Mouse (Mus musculus) CH12.LX (cell line): Measurements from ENCODE around the gene Hic1. TPM values are rescaled to one million over a fixed set of nuclear protein-coding genes. Genes with fewer than 3 reads are reported as not detected.

Experiments used
- DNase-seq: peaks from one replicate; pipeline ENCODE4 v3.0.0-alpha.2; 2013; ENCODE audit errors: extremely low read depth
- H3K27ac ChIP-seq: 2 replicates; pipeline ENCODE4 v1.5.1; 2012; ENCODE audit warnings: low read depth, mild to moderate bottlenecking, control low read depth, moderate library complexity; ENCODE audit not compliant: insufficient read depth
- H3K27me3 ChIP-seq: replicated peaks from 2 replicates; pipeline ENCODE3; 2012; ENCODE audit warnings: inconsistent platforms
- H3K36me3 ChIP-seq, 2 experiments: replicated peaks in 1 of 2; 2 replicates each; pipeline versions ENCODE3 to v1.6.1; 2012; ENCODE audit warnings: inconsistent platforms in 1 of 2, low read length in 1 of 2, mild to moderate bottlenecking in 1 of 2, mixed read lengths in 1 of 2, moderate library complexity in 1 of 2; ENCODE audit not compliant: control insufficient read depth in 1 of 2, insufficient read depth in 1 of 2
- H3K4me1 ChIP-seq, 2 experiments: 2 replicates each; pipeline ENCODE4 v1.6.1; 2012; ENCODE audit warnings: inconsistent platforms in 1 of 2, moderate library complexity in 1 of 2; ENCODE audit not compliant: insufficient read depth in 2 of 2, control insufficient read depth in 1 of 2
- H3K4me2 ChIP-seq: 2 replicates; pipeline ENCODE4 v1.6.1; 2012; ENCODE audit warnings: low read depth, mild to moderate bottlenecking, control low read depth; ENCODE audit not compliant: poor library complexity, insufficient read depth, severe bottlenecking
- H3K4me3 ChIP-seq, 3 experiments: fragments of 150-350 bp in 1 of 3; sonication (generic) in 1 of 3; replicated peaks in 1 of 3; 2 replicates each; pipeline versions ENCODE3 to v1.5.1; 2011 to 2012; ENCODE audit warnings: low read depth in 2 of 3, low read length in 2 of 3, mild to moderate bottlenecking in 2 of 3, moderate library complexity in 2 of 3, control low read depth in 1 of 3, improper control_type of control experiment in 1 of 3, inconsistent platforms in 1 of 3, mixed read lengths in 1 of 3; ENCODE audit not compliant: poor library complexity in 1 of 3
- H3K79me2 ChIP-seq: replicated peaks from 2 replicates; pipeline ENCODE4 v1.6.1; 2012; ENCODE audit warnings: mild to moderate bottlenecking, moderate library complexity; ENCODE audit not compliant: control insufficient read depth, poor library complexity, insufficient read depth, severe bottlenecking; ENCODE audit errors: extremely low read depth
- H3K9ac ChIP-seq: 2 replicates; pipeline ENCODE4 v1.6.1; 2012; ENCODE audit warnings: low read depth, mild to moderate bottlenecking, control low read depth, moderate library complexity; ENCODE audit not compliant: insufficient read depth
- H3K9me3 ChIP-seq: replicated peaks from 2 replicates; pipeline ENCODE3; 2012; ENCODE audit warnings: low read length, inconsistent platforms, mixed read lengths
- BHLHE40 ChIP-seq: IDR thresholded peaks from 2 replicates; pipeline ENCODE4 v1.6.1; 2011; ENCODE audit warnings: mild to moderate bottlenecking, low read depth, low read length, improper control_type of control experiment
- CHD1 ChIP-seq: IDR thresholded peaks from 2 replicates; pipeline ENCODE4 v1.6.1; 2012; ENCODE audit warnings: low read depth, low read length, improper control_type of control experiment, inconsistent platforms
- CHD2 ChIP-seq: IDR thresholded peaks from 2 replicates; pipeline ENCODE4 v1.6.1; 2011; ENCODE audit warnings: low read length, improper control_type of control experiment
- ETS1 ChIP-seq: conservative IDR thresholded peaks from 2 replicates; pipeline ENCODE4 v1.6.1; 2012; ENCODE audit warnings: low read depth, mild to moderate bottlenecking, inconsistent platforms, low read length, improper control_type of control experiment, moderate library complexity
- GABPA ChIP-seq: IDR thresholded peaks from 2 replicates; pipeline ENCODE4 v1.6.1; 2012; ENCODE audit warnings: low read depth, low read length, improper control_type of control experiment, inconsistent platforms; ENCODE audit not compliant: insufficient replicate concordance
- HCFC1 ChIP-seq: IDR thresholded peaks from 2 replicates; pipeline ENCODE4 v1.6.1; 2012; ENCODE audit warnings: low read depth, mild to moderate bottlenecking, inconsistent platforms, low read length, improper control_type of control experiment
- IRF4 ChIP-seq: IDR thresholded peaks from 2 replicates; pipeline ENCODE4 v1.6.1; 2014; ENCODE audit warnings: low read depth, mild to moderate bottlenecking, inconsistent platforms, low read length, improper control_type of control experiment
- JUN ChIP-seq: IDR thresholded peaks from 2 replicates; pipeline ENCODE4 v1.6.1; 2011; ENCODE audit warnings: low read depth, mild to moderate bottlenecking, low read length, improper control_type of control experiment, moderate library complexity; ENCODE audit not compliant: insufficient read depth
- JUND ChIP-seq: conservative IDR thresholded peaks from 2 replicates; pipeline ENCODE4 v1.6.1; 2011; ENCODE audit warnings: low read depth, low read length, improper control_type of control experiment
- MAFK ChIP-seq: IDR thresholded peaks from 2 replicates; pipeline ENCODE4 v1.6.1; 2011; ENCODE audit warnings: low read length, improper control_type of control experiment; ENCODE audit not compliant: insufficient replicate concordance
- MAZ ChIP-seq: IDR thresholded peaks from 2 replicates; pipeline ENCODE4 v1.6.1; 2012; ENCODE audit warnings: low read depth, mild to moderate bottlenecking, inconsistent platforms, low read length, improper control_type of control experiment, moderate library complexity
- MEF2A ChIP-seq: IDR thresholded peaks from 2 replicates; pipeline ENCODE4 v1.6.1; 2014; ENCODE audit warnings: low read depth, mild to moderate bottlenecking, inconsistent platforms, low read length, improper control_type of control experiment, borderline replicate concordance
- MYC ChIP-seq: IDR thresholded peaks from 2 replicates; pipeline ENCODE4 v1.6.1; 2011; ENCODE audit warnings: low read depth, mild to moderate bottlenecking, improper control_type of control experiment, low read length
- NRF1 ChIP-seq: IDR thresholded peaks from 2 replicates; pipeline ENCODE4 v1.6.1; 2014; ENCODE audit warnings: low read depth, mild to moderate bottlenecking, inconsistent platforms, low read length, improper control_type of control experiment, moderate library complexity
- PAX5 ChIP-seq: IDR thresholded peaks from 2 replicates; pipeline ENCODE4 v1.6.1; 2012; ENCODE audit warnings: low read length, inconsistent platforms, mixed read lengths
- POLR2A ChIP-seq: IDR thresholded peaks from 2 replicates; pipeline ENCODE4 v1.6.1; 2011; ENCODE audit warnings: low read depth, mild to moderate bottlenecking, improper control_type of control experiment, low read length
- POLR2AphosphoS2 ChIP-seq: IDR thresholded peaks from 2 replicates; pipeline ENCODE4 v1.6.1; 2011; ENCODE audit warnings: low read depth, low read length, improper control_type of control experiment
- RCOR1 ChIP-seq: conservative IDR thresholded peaks from 2 replicates; pipeline ENCODE4 v1.6.1; 2012; ENCODE audit warnings: low read depth, mild to moderate bottlenecking, inconsistent platforms, low read length, improper control_type of control experiment
- SIN3A ChIP-seq: IDR thresholded peaks from 2 replicates; pipeline ENCODE4 v1.6.1; 2012; ENCODE audit warnings: low read length, improper control_type of control experiment, inconsistent platforms
- TBP ChIP-seq: conservative IDR thresholded peaks from 2 replicates; pipeline ENCODE4 v1.6.1; 2011; ENCODE audit warnings: low read depth, low read length, improper control_type of control experiment
- UBTF ChIP-seq: IDR thresholded peaks from 2 replicates; pipeline ENCODE4 v1.6.1; 2012; ENCODE audit warnings: low read depth, mild to moderate bottlenecking, inconsistent platforms, low read length, improper control_type of control experiment, moderate library complexity
- USF1 ChIP-seq: IDR thresholded peaks from 2 replicates; pipeline ENCODE4 v1.6.1; 2014; ENCODE audit warnings: low read depth, mild to moderate bottlenecking, inconsistent platforms, low read length, improper control_type of control experiment
- USF2 ChIP-seq: conservative IDR thresholded peaks from 2 replicates; pipeline ENCODE4 v1.6.1; 2011; ENCODE audit warnings: low read depth, low read length, improper control_type of control experiment
- ZC3H11A ChIP-seq: IDR thresholded peaks from 2 replicates; pipeline ENCODE4 v1.6.1; 2012; ENCODE audit warnings: low read depth, mild to moderate bottlenecking, inconsistent platforms, low read length, improper control_type of control experiment
- ZMIZ1 ChIP-seq: IDR thresholded peaks from 2 replicates; pipeline ENCODE4 v1.6.1; 2012; ENCODE audit warnings: low read depth, mild to moderate bottlenecking, inconsistent platforms, low read length, improper control_type of control experiment
- dilution Hi-C: fragments of 300-500 bp; cut with MboI; formaldehyde crosslinking; loops from 2 replicates; pipeline ENCODE4 v1.14.3; 2020; ENCODE audit warnings: low sequenced_read_pairs; ENCODE audit not compliant: extremely low pct_unique_long_range_greater_than_20kb, extremely low pct_ligation_motif_present
- in situ Hi-C: fragments of 300-500 bp; cut with MboI; formaldehyde crosslinking; loops from 3 replicates; pipeline ENCODE4 v1.14.3; 2019; ENCODE audit warnings: low sequenced_read_pairs, low pct_ligation_motif_present, low pct_unique_long_range_greater_than_20kb, mixed read lengths
- polyA plus RNA-seq: library from polyadenylated mRNA; unstranded; fragments of >175 nt; gene quantifications from 2 replicates; pipeline ENCODE4 v1.2.1, GENCODE M21; 2012; ENCODE audit warnings: low read depth; ENCODE audit not compliant: insufficient read length
- total RNA-seq, 2 experiments: library from RNA; depleted of rRNA; stranded (reverse); fragments of 300-350 nt in 1 of 2; fragments of >200 nt in 1 of 2; gene quantifications; 2 replicates each; pipeline ENCODE4 v1.2.3; 2012 to 2014

Hic1 gene
- total and polyA plus RNA-seq, 3 experiments = 2.9 to 6.4 (median 5.7) TPM

DNA sequence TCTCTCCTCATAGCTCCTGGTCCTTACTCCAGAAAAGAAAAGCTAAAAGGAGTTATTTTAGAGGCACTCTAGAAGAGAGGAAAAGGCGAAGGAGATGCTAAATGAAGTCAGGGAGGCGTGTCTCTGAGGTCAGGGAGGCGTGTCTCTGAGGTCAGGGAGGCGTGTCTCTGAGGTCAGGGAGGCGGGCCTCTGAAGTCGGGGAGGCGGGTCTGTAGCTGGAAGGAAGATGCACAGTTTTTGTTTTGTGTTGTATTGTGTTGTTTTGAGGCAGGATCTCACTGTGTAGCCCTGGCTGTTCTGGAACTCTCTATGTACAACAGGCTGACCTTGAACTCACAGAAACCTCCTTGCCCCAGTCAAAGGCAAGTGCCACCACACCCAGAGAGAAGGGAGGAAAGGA lies 28.6 kb upstream of the Hic1 start:
- Histone ChIP-seq H3K9me3 (peaks cover 10% of the 10 kb centered on the region), H3K4me1 (peaks cover 11 to 28% of the 10 kb centered on the region in 2 experiments), H3K36me3 (no peaks in the 10 kb centered on the region), H3K79me2 (no peaks in the 10 kb centered on the region), H3K4me3 (no peak overlapping the region), H3K4me2 (peak overlapping the region; percentile 23; the same call in 1 of the 2 replicates), H3K9ac (no peak overlapping the region), H3K27me3 (peaks cover 73% of the 10 kb centered on the region), H3K27ac (no peak overlapping the region)
- dilution Hi-C loops = no loop called here
- DNase-seq = peak; percentile 34
- TF ChIP-seq MAFK (no peak), BHLHE40 (no peak), USF2 (no peak), HCFC1 (no peak), POLR2AphosphoS2 (no peak), PAX5 (no peak), JUND (no peak), ZMIZ1 (no peak), NRF1 (no peak), CHD2 (no peak), UBTF (no peak), GABPA (no peak), MAZ (no peak), SIN3A (no peak), ZC3H11A (no peak), TBP (no peak), IRF4 (no peak), MYC (no peak), POLR2A (no peak)
- in situ Hi-C loops = no loop called here

DNA sequence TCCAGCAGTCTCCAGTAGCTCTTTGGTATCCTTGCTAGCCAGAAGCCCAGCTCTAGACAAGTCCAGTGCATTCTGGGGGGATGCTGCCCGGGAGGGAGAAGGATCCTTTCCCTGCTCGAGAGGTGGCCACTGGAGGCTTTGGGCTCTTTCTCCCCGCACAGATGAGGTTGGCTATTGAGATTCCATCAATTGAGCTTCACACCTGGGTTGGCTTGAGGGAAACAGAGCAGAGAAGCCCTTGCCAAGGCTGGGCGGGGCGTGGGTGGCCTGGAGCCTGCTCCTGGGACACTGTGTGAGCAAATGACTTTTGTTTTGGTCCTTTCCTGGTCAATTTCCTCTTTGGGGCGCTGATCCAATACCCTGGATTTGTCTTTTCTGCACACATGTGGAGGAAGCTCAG lies 26.8 kb upstream of the Hic1 start:
- dilution Hi-C loops (no loop called here), in situ Hi-C loops (no loop called here)
- Histone ChIP-seq H3K27ac (no peak overlapping the region), H3K9me3 (peaks cover 10% of the 10 kb centered on the region), H3K4me2 (no peak overlapping the region), H3K79me2 (no peaks in the 10 kb centered on the region), H3K9ac (no peak overlapping the region), H3K36me3 (no peaks in the 10 kb centered on the region), H3K27me3 (peaks cover 78% of the 10 kb centered on the region), H3K4me1 (peaks cover 17 to 37% of the 10 kb centered on the region in 2 experiments), H3K4me3 (no peak overlapping the region)
- no peak for TF ChIP-seq TBP
- TF ChIP-seq NRF1 = no peak
- no peak for TF ChIP-seq PAX5
- TF ChIP-seq POLR2A = no peak
- TF ChIP-seq MAZ = no peak
- no peak for TF ChIP-seq SIN3A
- no peak for TF ChIP-seq RCOR1
- TF ChIP-seq ETS1 = no peak
- no peak for TF ChIP-seq CHD1
- no peak for TF ChIP-seq MEF2A
- TF ChIP-seq JUN = no peak
- no peak for TF ChIP-seq BHLHE40
- no peak for TF ChIP-seq ZMIZ1
- TF ChIP-seq IRF4 = no peak
- no peak for TF ChIP-seq USF1
- no peak for DNase-seq
